Mouse (Mus musculus) lung, embryonic 14.5 days (tissue): ENCODE results near the gene Lrg1. TPM values are rescaled to one million over a fixed set of nuclear protein-coding genes. Genes with fewer than 3 reads are reported as not detected.

Experiments used
- ATAC-seq: fragments of 200-750 bp; cut with Nextera tagmentation; 2 replicates; pipeline ENCODE4 v1.8.0; 2017; ENCODE audit warnings: mild to moderate bottlenecking, moderate TSS enrichment, moderate library complexity; ENCODE audit not compliant: insufficient read depth
- DNase-seq: peaks from one replicate; pipeline ENCODE4 v3.0.0-alpha.2; 2015
- H3K27ac ChIP-seq: fragments of 300-500 bp; sonication (generic); 2 replicates; pipeline ENCODE4 v1.5.1; 2014; ENCODE audit warnings: low read depth, mild to moderate bottlenecking, moderate library complexity
- H3K27me3 ChIP-seq: fragments of 300-500 bp; sonication (generic); 2 replicates; pipeline ENCODE4 v1.6.1; 2014; ENCODE audit warnings: low read length, control low read depth; ENCODE audit not compliant: insufficient read depth
- H3K36me3 ChIP-seq: fragments of 300-500 bp; sonication (generic); 2 replicates; pipeline ENCODE4 v1.6.1; 2014; ENCODE audit warnings: control low read depth; ENCODE audit not compliant: insufficient read depth
- H3K4me1 ChIP-seq: fragments of 300-500 bp; sonication (generic); 2 replicates; pipeline ENCODE4 v1.6.1; 2014; ENCODE audit warnings: antibody characterized with exemption, control low read depth; ENCODE audit not compliant: insufficient read depth
- H3K4me2 ChIP-seq: fragments of 300-500 bp; sonication (generic); 2 replicates; pipeline ENCODE4 v1.6.1; 2014; ENCODE audit warnings: mild to moderate bottlenecking
- H3K4me3 ChIP-seq: fragments of 300-500 bp; sonication (generic); 2 replicates; pipeline ENCODE4 v1.5.1; 2014; ENCODE audit warnings: low read depth, low read length
- H3K9ac ChIP-seq: fragments of 300-500 bp; sonication (generic); 2 replicates; pipeline ENCODE4 v1.6.1; 2014
- H3K9me3 ChIP-seq: fragments of 300-500 bp; sonication (generic); 2 replicates; pipeline ENCODE4 v1.6.1; 2016; ENCODE audit warnings: low read depth, low read length, control low read depth
- CTCF ChIP-seq: IDR thresholded peaks from 2 replicates; pipeline ENCODE4 v1.5.1; 2016; ENCODE audit warnings: antibody characterized with exemption, low read depth
- WGBS: fragments of 180-500 bp; shearing (Covaris S2); extraction: QIAGEN DNeasy Blood & Tissue Kit; methylation state at CpG from one replicate; pipeline ENCODE4 v1.1.7; 2014; 5-methylcytosine and 5-hydroxymethylcytosine counted together
- polyA plus RNA-seq: library from polyadenylated mRNA; unstranded; fragments of >200 nt; fragmentation: Nextera tagmentation; extraction: Ambion mirVana; gene quantifications from 2 replicates; pipeline ENCODE4 v1.2.1, GENCODE M21; 2014

The Lrg1 gene
- polyA plus RNA-seq, 1 experiment from 2014 or later: 0.17 TPM

DNA sequence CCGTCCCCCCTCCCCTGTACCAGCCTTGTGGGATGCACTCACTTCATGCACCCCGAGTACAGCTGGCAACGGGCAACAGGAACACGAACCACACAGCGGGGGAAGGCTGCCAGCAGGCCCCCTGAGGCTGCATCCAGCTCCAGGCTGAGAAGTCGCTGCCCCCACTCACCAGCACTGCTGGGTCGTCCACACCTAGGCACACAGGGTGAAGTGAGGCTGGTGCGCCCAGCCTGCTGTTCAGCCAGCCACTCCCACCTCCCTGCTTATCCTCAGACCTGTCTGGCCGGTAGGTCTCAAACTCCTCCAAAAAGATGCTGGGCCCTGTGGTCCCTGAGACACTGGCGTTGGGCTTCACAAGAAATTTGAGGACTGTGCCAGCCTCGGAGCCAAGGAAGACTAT, 4.4 kb upstream of the Lrg1 start:
- no peak overlapping the region for H3K9ac ChIP-seq
- H3K36me3 ChIP-seq: no peaks in the 10 kb centered on the region
- H3K4me2 ChIP-seq: no peak overlapping the region
- H3K4me3 ChIP-seq: no peak overlapping the region
- no peak overlapping the region for H3K27ac ChIP-seq
- TF ChIP-seq CTCF: no peak
- peaks cover 34% of the 10 kb centered on the region for H3K27me3 ChIP-seq
- DNase-seq (no peak), ATAC-seq (no peak)
- 68% methylated on average over 11 of the region's 11 CpGs for WGBS
- peaks cover 9% of the 10 kb centered on the region for H3K9me3 ChIP-seq
- H3K4me1 ChIP-seq: no peaks in the 10 kb centered on the region

DNA sequence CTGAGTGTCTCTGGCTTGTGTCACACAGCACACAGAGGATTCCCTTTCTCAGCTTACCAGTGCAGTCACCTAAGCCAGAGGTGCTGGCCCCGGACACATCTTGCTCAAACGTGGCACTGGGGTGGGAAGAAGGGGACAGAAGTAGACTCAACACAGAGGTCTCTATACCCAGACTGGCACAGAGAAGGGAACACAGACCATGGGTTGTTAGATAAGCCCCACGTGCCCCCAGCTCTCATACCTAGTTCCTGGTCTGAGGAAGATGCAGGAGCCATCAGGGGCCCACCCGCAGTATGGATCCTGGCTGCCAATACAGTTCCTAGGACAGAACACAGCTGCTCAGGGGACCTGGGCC, 3.5 kb upstream of the Lrg1 start:
- Histone ChIP-seq H3K4me1 (no peaks in the 10 kb centered on the region), H3K27ac (no peak overlapping the region), H3K9ac (no peak overlapping the region), H3K4me3 (no peak overlapping the region), H3K27me3 (peaks cover 43% of the 10 kb centered on the region), H3K36me3 (no peaks in the 10 kb centered on the region), H3K4me2 (no peak overlapping the region), H3K9me3 (peaks cover 9% of the 10 kb centered on the region)
- ATAC-seq: no peak
- TF ChIP-seq CTCF: no peak
- no peak for DNase-seq
- 79% methylated on average over 4 of the region's 4 CpGs for WGBS

DNA sequence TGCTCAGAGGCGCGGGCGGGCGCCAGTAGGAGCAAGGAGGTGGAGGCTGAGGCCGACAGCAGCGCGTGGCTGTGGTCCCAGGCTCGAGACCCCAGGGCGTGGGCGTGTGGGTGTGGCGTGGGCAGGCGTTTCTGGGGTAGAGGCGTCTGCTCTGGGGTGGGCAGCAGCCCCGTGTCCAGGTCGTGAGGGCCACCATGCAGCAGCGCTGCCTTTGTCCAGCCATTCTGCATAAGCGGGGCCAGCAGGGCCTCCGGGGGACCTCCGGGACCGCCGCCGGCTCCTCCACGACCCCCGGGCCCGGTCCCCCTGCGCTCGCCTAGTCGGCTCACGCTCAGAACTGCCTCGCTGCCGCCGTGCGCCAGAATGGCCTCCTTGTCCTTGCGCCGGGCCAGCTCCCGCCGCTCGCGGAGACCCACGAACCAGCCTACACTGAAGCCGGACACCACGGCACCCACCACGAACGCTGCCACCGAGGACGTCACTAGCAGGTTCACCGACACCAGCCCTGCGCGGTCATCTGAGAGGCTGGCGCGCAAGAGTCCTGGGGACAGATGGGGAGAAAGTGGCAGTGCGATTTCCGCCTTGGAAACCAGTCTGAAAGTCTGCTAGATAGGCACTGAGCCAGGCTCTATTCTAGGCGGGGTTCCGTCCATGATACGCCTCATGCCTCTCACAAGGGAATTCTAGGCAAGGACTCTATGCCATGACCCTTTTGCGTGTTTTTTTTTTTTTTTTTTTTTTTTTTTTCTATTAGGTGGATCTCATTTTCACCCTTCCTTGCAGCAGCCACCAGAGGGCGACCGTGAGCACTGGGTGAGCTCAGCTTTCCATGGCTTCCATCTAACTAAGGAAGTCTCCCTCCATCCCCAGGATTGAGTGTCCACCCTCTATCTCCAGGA, 2.8 kb upstream of the Lrg1 start:
- Histone ChIP-seq H3K27me3 (peaks cover 50% of the 10 kb centered on the region), H3K27ac (no peak overlapping the region)
- 6% methylated on average over 54 of the region's 59 CpGs for WGBS

DNA sequence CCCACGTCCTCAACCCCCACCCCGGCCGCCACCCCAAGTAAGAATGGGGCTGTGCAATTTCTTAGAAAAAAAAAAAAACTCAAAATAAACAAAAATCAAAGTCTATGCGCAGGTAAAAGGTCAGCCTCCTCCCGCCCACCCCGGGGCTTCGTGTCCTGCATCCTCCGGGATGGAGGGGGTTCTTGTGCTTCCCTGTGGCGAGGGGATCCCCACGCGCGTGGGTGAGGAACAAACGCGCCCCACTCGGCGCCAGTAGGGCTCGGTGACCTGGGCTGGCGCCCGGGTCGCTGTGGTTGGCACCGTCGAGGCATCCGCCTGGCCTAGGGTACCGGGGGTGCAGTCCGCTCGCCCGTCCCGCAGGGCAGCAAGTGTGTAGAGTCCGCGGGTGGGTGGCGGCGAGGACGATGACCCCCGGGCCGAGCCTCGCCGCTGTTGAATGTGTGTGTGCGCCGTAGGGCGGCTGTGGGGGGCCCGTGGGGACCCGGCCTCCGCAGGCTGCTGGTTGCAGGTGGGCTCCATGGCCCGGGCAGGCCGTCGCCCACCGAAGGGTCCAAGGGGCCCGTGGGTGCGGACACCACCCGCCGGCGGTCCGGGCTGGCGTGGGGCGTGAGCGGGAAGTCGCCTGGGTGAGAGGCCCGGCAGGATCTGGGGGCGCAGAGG, 2.0 kb upstream of the Lrg1 start:
- 37% methylated on average over 58 of the region's 59 CpGs for WGBS
- DNase-seq: no peak
- TF ChIP-seq CTCF: no peak
- peaks cover 58% of the 10 kb centered on the region for H3K27me3 ChIP-seq
- peak overlapping the region; percentile 77 for H3K4me2 ChIP-seq
- peak overlapping the region; percentile 49; the same call in 1 of the 2 replicates for H3K9ac ChIP-seq
- no peak overlapping the region for H3K27ac ChIP-seq
- H3K9me3 ChIP-seq: peaks cover 9% of the 10 kb centered on the region
- no peaks in the 10 kb centered on the region for H3K4me1 ChIP-seq
- no peaks in the 10 kb centered on the region for H3K36me3 ChIP-seq
- peak overlapping the region; percentile 39 for H3K4me3 ChIP-seq
- no peak for ATAC-seq

More for the DNA sequence above, 2.8 kb upstream of the Lrg1 start:
- peaks cover 9% of the 10 kb centered on the region for H3K9me3 ChIP-seq
- TF ChIP-seq CTCF: peak; percentile 81
- peak overlapping the region; percentile 49 for H3K9ac ChIP-seq
- peak overlapping the region; percentile 77 for H3K4me2 ChIP-seq
- no peaks in the 10 kb centered on the region for H3K36me3 ChIP-seq
- peak overlapping the region; percentile 39 for H3K4me3 ChIP-seq
- ATAC-seq (0 out of 2 replicates have a peak, but pooled peaks have one; percentile 20), DNase-seq (peak; percentile 68)
- no peaks in the 10 kb centered on the region for H3K4me1 ChIP-seq

DNA sequence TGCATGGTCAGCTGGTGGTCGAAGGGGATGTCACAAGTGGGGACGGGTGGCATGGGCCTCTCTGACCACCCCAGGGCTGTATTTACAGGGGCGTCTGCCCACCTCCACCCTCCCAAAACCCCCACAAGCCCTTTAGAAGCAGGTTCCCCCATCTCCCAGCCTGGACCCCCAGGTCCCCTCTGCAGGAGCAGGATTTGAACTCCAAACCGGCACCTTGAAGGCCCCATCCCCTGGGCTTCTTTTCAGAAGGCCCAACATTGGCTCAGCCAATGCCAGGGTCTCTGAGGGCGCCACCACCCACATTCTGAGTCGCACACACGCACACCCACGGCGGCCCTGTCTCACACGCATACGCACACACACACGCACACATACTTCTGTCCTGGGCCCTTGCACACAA, 1.4 kb upstream of the Lrg1 start:
- Histone ChIP-seq H3K4me1 (no peaks in the 10 kb centered on the region), H3K9ac (no peak overlapping the region), H3K36me3 (no peaks in the 10 kb centered on the region), H3K27me3 (peaks cover 64% of the 10 kb centered on the region), H3K4me3 (no peak overlapping the region), H3K27ac (no peak overlapping the region), H3K4me2 (no peak overlapping the region), H3K9me3 (peaks cover 9% of the 10 kb centered on the region)
- DNase-seq: no peak
- no peak for ATAC-seq
- 87% methylated on average over 12 of the region's 12 CpGs for WGBS
- no peak for TF ChIP-seq CTCF

DNA sequence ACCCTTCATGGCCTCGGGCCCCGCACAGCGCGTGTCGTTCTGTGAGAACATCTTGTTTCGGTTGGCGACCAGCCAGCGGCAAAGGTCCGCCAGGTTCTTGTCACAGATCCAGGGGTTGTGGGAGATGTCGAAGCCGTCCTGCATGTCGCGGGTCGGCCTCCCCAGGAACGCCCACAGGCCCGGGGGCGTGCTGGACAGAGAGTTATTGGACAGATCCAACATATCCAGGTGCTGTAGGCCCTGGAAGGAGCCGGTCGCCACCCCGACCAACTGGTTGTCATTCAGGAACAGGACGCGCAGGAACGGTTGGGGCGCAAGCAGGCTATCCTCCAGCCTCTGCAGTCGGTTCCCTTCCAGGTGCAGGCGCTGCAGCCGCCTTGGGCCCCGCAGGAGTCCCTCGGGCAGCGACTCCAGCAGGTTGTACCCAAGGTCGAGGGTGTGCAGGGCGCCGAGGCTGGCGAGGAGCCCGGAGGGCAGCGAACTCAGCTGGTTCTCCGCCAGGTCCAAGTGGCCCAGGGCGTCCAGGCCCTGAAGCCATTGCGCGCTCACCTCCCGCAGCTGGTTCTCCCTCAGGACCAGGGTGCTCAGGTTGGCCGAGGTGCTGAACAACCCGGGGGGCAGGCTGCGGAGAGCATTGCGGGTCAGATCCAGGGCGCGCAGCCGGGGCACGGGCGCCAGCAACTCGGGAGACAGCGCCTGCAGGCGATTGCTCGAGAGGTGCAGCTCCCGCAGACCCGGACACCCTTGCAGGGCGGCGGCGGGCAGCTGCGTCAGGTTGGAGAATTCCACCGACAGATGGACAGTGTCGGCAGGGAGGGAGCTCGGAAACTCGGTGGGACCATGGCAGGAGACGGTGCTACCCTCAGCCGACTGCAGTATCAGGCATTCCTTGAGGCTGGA, 1.6 kb downstream of the Lrg1 start:
- TF ChIP-seq CTCF: no peak

More for the DNA sequence above, 1.6 kb downstream of the Lrg1 start:
- no peaks in the 10 kb centered on the region for H3K4me1 ChIP-seq
- H3K4me3 ChIP-seq: 0 out of 2 replicates have a peak overlapping the region, but pooled peaks have one; percentile 6
- 4% methylated on average over 66 of the region's 66 CpGs for WGBS
- H3K9me3 ChIP-seq: peaks cover 9% of the 10 kb centered on the region
- no peak for ATAC-seq
- peak overlapping the region; percentile 37; the same call in 1 of the 2 replicates for H3K4me2 ChIP-seq
- H3K36me3 ChIP-seq: no peaks in the 10 kb centered on the region
- H3K27ac ChIP-seq: no peak overlapping the region
- DNase-seq: no peak
- H3K27me3 ChIP-seq: peaks cover 74% of the 10 kb centered on the region
- H3K9ac ChIP-seq: no peak overlapping the region
